Mouse (Mus musculus) CH12.LX (cell line): Measurements from ENCODE around the gene Lrriq3. TPM values are rescaled to one million over a fixed set of nuclear protein-coding genes. Genes with fewer than 3 reads are reported as not detected.
A peak's percentile ranks its signal among the peaks of the same experiment; 100 is the strongest.

ENCODE experiments used
- DNase-seq: peaks from one replicate; pipeline ENCODE4 v3.0.0-alpha.2; 2013; ENCODE audit errors: extremely low read depth
- H3K27ac ChIP-seq: 2 replicates; pipeline ENCODE4 v1.5.1; 2012; ENCODE audit warnings: low read depth, mild to moderate bottlenecking, control low read depth, moderate library complexity; ENCODE audit not compliant: insufficient read depth
- H3K27me3 ChIP-seq: replicated peaks from 2 replicates; pipeline ENCODE3; 2012; ENCODE audit warnings: inconsistent platforms
- H3K36me3 ChIP-seq, 2 experiments: replicated peaks in 1 of 2; 2 replicates each; pipeline versions ENCODE3 to v1.6.1; 2012; ENCODE audit warnings: inconsistent platforms in 1 of 2, low read length in 1 of 2, mild to moderate bottlenecking in 1 of 2, mixed read lengths in 1 of 2, moderate library complexity in 1 of 2; ENCODE audit not compliant: control insufficient read depth in 1 of 2, insufficient read depth in 1 of 2
- H3K4me1 ChIP-seq, 2 experiments: 2 replicates each; pipeline ENCODE4 v1.6.1; 2012; ENCODE audit warnings: inconsistent platforms in 1 of 2, moderate library complexity in 1 of 2; ENCODE audit not compliant: insufficient read depth in 2 of 2, control insufficient read depth in 1 of 2
- H3K4me2 ChIP-seq: 2 replicates; pipeline ENCODE4 v1.6.1; 2012; ENCODE audit warnings: low read depth, mild to moderate bottlenecking, control low read depth; ENCODE audit not compliant: poor library complexity, insufficient read depth, severe bottlenecking
- H3K4me3 ChIP-seq, 3 experiments: fragments of 150-350 bp in 1 of 3; sonication (generic) in 1 of 3; replicated peaks in 1 of 3; 2 replicates each; pipeline versions ENCODE3 to v1.5.1; 2011 to 2012; ENCODE audit warnings: low read depth in 2 of 3, low read length in 2 of 3, mild to moderate bottlenecking in 2 of 3, moderate library complexity in 2 of 3, control low read depth in 1 of 3, improper control_type of control experiment in 1 of 3, inconsistent platforms in 1 of 3, mixed read lengths in 1 of 3; ENCODE audit not compliant: poor library complexity in 1 of 3
- H3K79me2 ChIP-seq: replicated peaks from 2 replicates; pipeline ENCODE4 v1.6.1; 2012; ENCODE audit warnings: mild to moderate bottlenecking, moderate library complexity; ENCODE audit not compliant: control insufficient read depth, poor library complexity, insufficient read depth, severe bottlenecking; ENCODE audit errors: extremely low read depth
- H3K9ac ChIP-seq: 2 replicates; pipeline ENCODE4 v1.6.1; 2012; ENCODE audit warnings: low read depth, mild to moderate bottlenecking, control low read depth, moderate library complexity; ENCODE audit not compliant: insufficient read depth
- H3K9me3 ChIP-seq: replicated peaks from 2 replicates; pipeline ENCODE3; 2012; ENCODE audit warnings: low read length, inconsistent platforms, mixed read lengths
- BHLHE40 ChIP-seq: IDR thresholded peaks from 2 replicates; pipeline ENCODE4 v1.6.1; 2011; ENCODE audit warnings: mild to moderate bottlenecking, low read depth, low read length, improper control_type of control experiment
- CHD2 ChIP-seq: IDR thresholded peaks from 2 replicates; pipeline ENCODE4 v1.6.1; 2011; ENCODE audit warnings: low read length, improper control_type of control experiment
- CTCF ChIP-seq, 2 experiments: IDR thresholded peaks in 1 of 2; conservative IDR thresholded peaks in 1 of 2; 2 replicates each; pipeline ENCODE4 v1.5.1; 2011 to 2012; ENCODE audit warnings: low read depth in 2 of 2, low read length in 2 of 2, improper control_type of control experiment in 1 of 2, inconsistent platforms in 1 of 2, mild to moderate bottlenecking in 1 of 2, moderate library complexity in 1 of 2
- E2F4 ChIP-seq: IDR thresholded peaks from 2 replicates; pipeline ENCODE4 v1.6.1; 2011; ENCODE audit warnings: low read depth, low read length, improper control_type of control experiment; ENCODE audit not compliant: insufficient replicate concordance
- ELF1 ChIP-seq: IDR thresholded peaks from 2 replicates; pipeline ENCODE4 v1.6.1; 2014; ENCODE audit warnings: low read depth, mild to moderate bottlenecking, inconsistent platforms, low read length, improper control_type of control experiment
- EP300 ChIP-seq: IDR thresholded peaks from 2 replicates; pipeline ENCODE4 v1.6.1; 2011; ENCODE audit warnings: low read length, improper control_type of control experiment
- GABPA ChIP-seq: IDR thresholded peaks from 2 replicates; pipeline ENCODE4 v1.6.1; 2012; ENCODE audit warnings: low read depth, low read length, improper control_type of control experiment, inconsistent platforms; ENCODE audit not compliant: insufficient replicate concordance
- IRF4 ChIP-seq: IDR thresholded peaks from 2 replicates; pipeline ENCODE4 v1.6.1; 2014; ENCODE audit warnings: low read depth, mild to moderate bottlenecking, inconsistent platforms, low read length, improper control_type of control experiment
- JUN ChIP-seq: IDR thresholded peaks from 2 replicates; pipeline ENCODE4 v1.6.1; 2011; ENCODE audit warnings: low read depth, mild to moderate bottlenecking, low read length, improper control_type of control experiment, moderate library complexity; ENCODE audit not compliant: insufficient read depth
- JUND ChIP-seq: conservative IDR thresholded peaks from 2 replicates; pipeline ENCODE4 v1.6.1; 2011; ENCODE audit warnings: low read depth, low read length, improper control_type of control experiment
- MAFK ChIP-seq: IDR thresholded peaks from 2 replicates; pipeline ENCODE4 v1.6.1; 2011; ENCODE audit warnings: low read length, improper control_type of control experiment; ENCODE audit not compliant: insufficient replicate concordance
- MAX ChIP-seq: IDR thresholded peaks from 2 replicates; pipeline ENCODE4 v1.6.1; 2011; ENCODE audit warnings: low read length, improper control_type of control experiment
- MEF2A ChIP-seq: IDR thresholded peaks from 2 replicates; pipeline ENCODE4 v1.6.1; 2014; ENCODE audit warnings: low read depth, mild to moderate bottlenecking, inconsistent platforms, low read length, improper control_type of control experiment, borderline replicate concordance
- MYC ChIP-seq: IDR thresholded peaks from 2 replicates; pipeline ENCODE4 v1.6.1; 2011; ENCODE audit warnings: low read depth, mild to moderate bottlenecking, improper control_type of control experiment, low read length
- NRF1 ChIP-seq: IDR thresholded peaks from 2 replicates; pipeline ENCODE4 v1.6.1; 2014; ENCODE audit warnings: low read depth, mild to moderate bottlenecking, inconsistent platforms, low read length, improper control_type of control experiment, moderate library complexity
- POLR2A ChIP-seq: IDR thresholded peaks from 2 replicates; pipeline ENCODE4 v1.6.1; 2011; ENCODE audit warnings: low read depth, mild to moderate bottlenecking, improper control_type of control experiment, low read length
- RAD21 ChIP-seq: IDR thresholded peaks from 2 replicates; pipeline ENCODE4 v1.6.1; 2011; ENCODE audit warnings: low read depth, mild to moderate bottlenecking, low read length, improper control_type of control experiment, moderate library complexity
- SMC3 ChIP-seq: IDR thresholded peaks from 2 replicates; pipeline ENCODE4 v1.6.1; 2011; ENCODE audit warnings: low read depth, low read length, improper control_type of control experiment
- TCF12 ChIP-seq: IDR thresholded peaks from 2 replicates; pipeline ENCODE4 v1.6.1; 2014; ENCODE audit warnings: low read depth, mild to moderate bottlenecking, inconsistent platforms, low read length, improper control_type of control experiment
- UBTF ChIP-seq: IDR thresholded peaks from 2 replicates; pipeline ENCODE4 v1.6.1; 2012; ENCODE audit warnings: low read depth, mild to moderate bottlenecking, inconsistent platforms, low read length, improper control_type of control experiment, moderate library complexity
- USF1 ChIP-seq: IDR thresholded peaks from 2 replicates; pipeline ENCODE4 v1.6.1; 2014; ENCODE audit warnings: low read depth, mild to moderate bottlenecking, inconsistent platforms, low read length, improper control_type of control experiment
- USF2 ChIP-seq: conservative IDR thresholded peaks from 2 replicates; pipeline ENCODE4 v1.6.1; 2011; ENCODE audit warnings: low read depth, low read length, improper control_type of control experiment
- ZC3H11A ChIP-seq: IDR thresholded peaks from 2 replicates; pipeline ENCODE4 v1.6.1; 2012; ENCODE audit warnings: low read depth, mild to moderate bottlenecking, inconsistent platforms, low read length, improper control_type of control experiment
- ZNF384 ChIP-seq: IDR thresholded peaks from 2 replicates; pipeline ENCODE4 v1.6.1; 2012; ENCODE audit warnings: low read depth, low read length, improper control_type of control experiment, inconsistent platforms
- dilution Hi-C: fragments of 300-500 bp; cut with MboI; formaldehyde crosslinking; loops from 2 replicates; pipeline ENCODE4 v1.14.3; 2020; ENCODE audit warnings: low sequenced_read_pairs; ENCODE audit not compliant: extremely low pct_unique_long_range_greater_than_20kb, extremely low pct_ligation_motif_present
- in situ Hi-C: fragments of 300-500 bp; cut with MboI; formaldehyde crosslinking; loops from 3 replicates; pipeline ENCODE4 v1.14.3; 2019; ENCODE audit warnings: low sequenced_read_pairs, low pct_ligation_motif_present, low pct_unique_long_range_greater_than_20kb, mixed read lengths
- polyA plus RNA-seq: library from polyadenylated mRNA; unstranded; fragments of >175 nt; gene quantifications from 2 replicates; pipeline ENCODE4 v1.2.1, GENCODE M21; 2012; ENCODE audit warnings: low read depth; ENCODE audit not compliant: insufficient read length
- total RNA-seq, 2 experiments: library from RNA; depleted of rRNA; stranded (reverse); fragments of 300-350 nt in 1 of 2; fragments of >200 nt in 1 of 2; gene quantifications; 2 replicates each; pipeline ENCODE4 v1.2.3; 2012 to 2014

The Lrriq3 gene
- total and polyA plus RNA-seq, 3 experiments = 0.51 to 1.7 (median 0.68) TPM

GRCm38 (mm10) chr3:155180303-155180902 lies 87.2 kb downstream of the Lrriq3 start (continued):
- TF ChIP-seq E2F4 (no peak), USF1 (no peak), MYC (no peak), TCF12 (peak; percentile 51), UBTF (no peak)

- no peaks in the 10 kb centered on the region for H3K9me3 ChIP-seq
- peaks cover 0 to 2% of the 10 kb centered on the region in 2 experiments; a peak in 2 of 4 replicates for H3K4me1 ChIP-seq
- dilution Hi-C loops = no loop called here
- no peak overlapping the region for H3K27ac ChIP-seq
- TF ChIP-seq USF1 (no peak), CHD2 (no peak), ZNF384 (no peak), EP300 (no peak), ZC3H11A (no peak), TCF12 (no peak), GABPA (no peak), BHLHE40 (no peak), USF2 (no peak), RAD21 (no peak; the same call in 1 of the 2 replicates), JUN (no peak), ELF1 (no peak), CTCF (conservative IDR thresholded peaks at IDR 0.05 in 1 of 2, IDR thresholded peaks at IDR 0.05 in 1 of 2; ENCODE audit: low read depth in 2 of 2, low read length in 2 of 2) (no peak)
- no peaks in the 10 kb centered on the region for H3K79me2 ChIP-seq
- H3K4me2 ChIP-seq = no peak overlapping the region
- no peak overlapping the region for H3K9ac ChIP-seq
- no peaks in the 10 kb centered on the region for H3K27me3 ChIP-seq
- in situ Hi-C loops = no loop called here
- H3K4me3 ChIP-seq = no peak overlapping the region
- DNase-seq = no peak
- no peaks in the 10 kb centered on the region for H3K36me3 ChIP-seq
These were observed 93.2 kb downstream of the Lrriq3 start for GRCm38 (mm10) chr3:155186456-155186855.

GRCm38 (mm10) chr3:155188857-155189256 lies 95.6 kb downstream of the Lrriq3 start:
- no peak overlapping the region for H3K4me3 ChIP-seq
- H3K4me2 ChIP-seq = no peak overlapping the region
- TF ChIP-seq BHLHE40 (no peak), POLR2A (no peak), JUN (no peak), ZNF384 (no peak), IRF4 (no peak), SMC3 (no peak), NRF1 (no peak), USF1 (no peak), MAFK (no peak), MAX (no peak), MEF2A (no peak), JUND (no peak)
- TF ChIP-seq, all 38 proteins: peak for 0
- H3K79me2 ChIP-seq = no peaks in the 10 kb centered on the region
- H3K36me3 ChIP-seq = no peaks in the 10 kb centered on the region
- no peaks in the 10 kb centered on the region for H3K27me3 ChIP-seq
- no peak for DNase-seq
- in situ Hi-C loops (no loop called here), dilution Hi-C loops (no loop called here)
- no peaks in the 10 kb centered on the region for H3K4me1 ChIP-seq
- H3K9me3 ChIP-seq = no peaks in the 10 kb centered on the region
- no peak overlapping the region for H3K27ac ChIP-seq
- no peak overlapping the region for H3K9ac ChIP-seq
